Mouse (Mus musculus) layer of hippocampus, postnatal 25 days (tissue): ENCODE results near the gene Meis2. TPM values are rescaled to one million over a fixed set of nuclear protein-coding genes. Genes with fewer than 3 reads are reported as not detected.

Source experiments
- DNase-seq, 2 experiments: peaks; one replicate each; pipeline ENCODE4 v3.0.0; 2022; ENCODE audit warnings: mixed read lengths in 2 of 2, low spot score in 1 of 2; ENCODE audit errors: extremely low spot score in 1 of 2
- total RNA-seq, 2 experiments: library from RNA; stranded (reverse); gene quantifications; 2 replicates each; pipeline ENCODE4 v1.2.3; 2021

Gene Meis2
- total RNA-seq, 2 experiments from 2014 or later, result 36.0 to 46.4 TPM

- DNase-seq, result no peak
Measured at GRCm38 (mm10) chr2:116009097-116009970, 56.3 kb downstream of the Meis2 start.

GRCm38 (mm10) chr2:116002354-116002753, 63.3 kb downstream of the Meis2 start:
- DNase-seq, result no peak

- no peak for DNase-seq
Measured at GRCm38 (mm10) chr2:116001352-116002138, 64.1 kb downstream of the Meis2 start.

- DNase-seq, result no peak
Measured at GRCm38 (mm10) chr2:116000514-116000913, 65.1 kb downstream of the Meis2 start.

- no peak for DNase-seq
Measured at GRCm38 (mm10) chr2:115998802-115999201, 66.8 kb downstream of the Meis2 start.

- DNase-seq, result no peak
Measured at GRCm38 (mm10) chr2:115996438-115996837, 69.2 kb downstream of the Meis2 start.

GRCm38 (mm10) chr2:115993877-115994276, 71.8 kb downstream of the Meis2 start:
- DNase-seq, result no peak

- no peak for DNase-seq
Measured at GRCm38 (mm10) chr2:115989249-115989648, 76.4 kb downstream of the Meis2 start.

GRCm38 (mm10) chr2:115988448-115988847, 77.2 kb downstream of the Meis2 start:
- no peak for DNase-seq

- DNase-seq, result no peak
Measured at GRCm38 (mm10) chr2:115984952-115985351, 80.7 kb downstream of the Meis2 start.

- no peak for DNase-seq
Measured at GRCm38 (mm10) chr2:115984487-115984886, 81.2 kb downstream of the Meis2 start.

- no peak for DNase-seq
Measured at GRCm38 (mm10) chr2:115980490-115980889, 85.1 kb downstream of the Meis2 start.

GRCm38 (mm10) chr2:115979683-115980476, 85.8 kb downstream of the Meis2 start:
- DNase-seq, result no peak

- DNase-seq, result no peak
Measured at GRCm38 (mm10) chr2:115978666-115979065, 87.0 kb downstream of the Meis2 start.

- DNase-seq, result no peak
Measured at GRCm38 (mm10) chr2:115971296-115971805, 94.3 kb downstream of the Meis2 start.

GRCm38 (mm10) chr2:115970091-115970820, 95.4 kb downstream of the Meis2 start:
- no peak for DNase-seq

GRCm38 (mm10) chr2:115969201-115969600, 96.4 kb downstream of the Meis2 start:
- DNase-seq, result no peak

- no peak for DNase-seq
Measured at GRCm38 (mm10) chr2:115964911-115965310, 100.7 kb downstream of the Meis2 start.

- DNase-seq, result no peak
Measured at GRCm38 (mm10) chr2:115963293-115963835, 102.3 kb downstream of the Meis2 start.
